10 mouse cellular contexts compared by ENCODE assay signal in the genomic region with DNA sequence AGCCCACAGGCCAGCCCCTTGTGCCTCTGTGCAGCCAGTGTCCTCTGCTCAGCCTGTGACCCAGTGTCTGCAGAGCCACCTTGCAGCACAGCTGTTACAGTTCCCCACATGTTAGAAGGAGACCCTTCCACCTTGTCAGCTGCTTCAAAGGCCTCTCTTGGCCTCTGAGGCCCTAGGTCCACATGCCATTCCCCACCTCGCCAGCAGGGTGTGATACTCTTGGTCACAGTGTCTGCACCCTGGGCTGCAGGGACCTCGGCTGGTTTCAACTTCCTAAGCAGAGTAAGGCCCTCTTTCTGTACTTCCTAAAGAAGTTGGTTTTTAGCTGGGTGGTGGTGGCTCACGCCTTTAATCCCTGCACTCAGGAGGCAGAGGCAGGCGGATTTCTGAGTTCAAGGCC. TPM values are rescaled to one million over a fixed set of nuclear protein-coding genes. Genes with fewer than 3 reads are reported as not detected.
DNase-seq lines count a peak whose midpoint lies in the region; ATAC-seq lines count a peak whose summit lies in the region.
"Had no signal": no experiment of that assay in that cellular context is flagged by ENCODE, and none has a peak within 500 bp of the region (broad histone marks: within the 10 kb centered on the region; RNA-seq: fewer than 3 reads in every experiment).

No protein-coding gene starts in this region.

- H3K9me3 ChIP-seq in kidney, embryonic 16.5 days (ENCODE audit: low read length), result no peaks in the 10 kb centered on the region
- H3K9me3 ChIP-seq in midbrain, embryonic 14.5 days (ENCODE audit: control insufficient read depth, low read length), result no peaks in the 10 kb centered on the region
- H3K9me3 ChIP-seq: embryonic facial prominence, embryonic 15.5 days had no signal

- DNase-seq in kidney, adult 9 months, result peak; percentile 54
- DNase-seq in NIH3T3 (ENCODE audit: low read depth), result peak; percentile 21
- peak; percentile 43 to 68 for DNase-seq in lung, postnatal 4 days
- DNase-seq in thymus, postnatal 10 days (ENCODE audit: low spot score in 2 of 2), result peak; percentile 49 to 72
- no peak for DNase-seq in urinary bladder, adult 2 months (ENCODE audit: low spot score)
- DNase-seq in midbrain, embryonic 14.5 days, result no peak

- peaks cover 6% of the 10 kb centered on the region; the same call in 1 of the 2 replicates for H3K4me1 ChIP-seq in kidney, embryonic 16.5 days (ENCODE audit: insufficient read depth, low read length)
- H3K4me1 ChIP-seq in midbrain, embryonic 14.5 days (ENCODE audit: control insufficient read depth, insufficient read depth, low read length), result peaks cover 6% of the 10 kb centered on the region; the same call in 1 of the 2 replicates

- no peak for ATAC-seq in kidney, embryonic 16.5 days (ENCODE audit: low FRiP score, low TSS enrichment)
- ATAC-seq in erythroblast, adult 5-6 weeks (replicated peaks; ENCODE audit: low FRiP score, poor library complexity, severe bottlenecking), result peak; percentile 74
- no peak for ATAC-seq in midbrain, embryonic 14.5 days (ENCODE audit: low FRiP score, low TSS enrichment)

- no peaks in the 10 kb centered on the region for H3K27me3 ChIP-seq in kidney, embryonic 16.5 days (ENCODE audit: insufficient read depth, low read length)
- H3K27me3 ChIP-seq in midbrain, embryonic 14.5 days (ENCODE audit: control insufficient read depth, insufficient read depth, low read length), result no peaks in the 10 kb centered on the region
- H3K27me3 ChIP-seq: embryonic facial prominence, embryonic 15.5 days had no signal

- no peaks in the 10 kb centered on the region for H3K36me3 ChIP-seq in kidney, embryonic 16.5 days (ENCODE audit: insufficient read depth, low read length)
- H3K36me3 ChIP-seq in midbrain, embryonic 14.5 days (ENCODE audit: control insufficient read depth, insufficient read depth, low read length), result 0 out of 2 replicates have a peak, but pooled peaks cover 3% of the 10 kb centered on the region
- H3K36me3 ChIP-seq: embryonic facial prominence, embryonic 15.5 days had no signal

- no peak overlapping the region for H3K27ac ChIP-seq in kidney, embryonic 16.5 days (ENCODE audit: low read length)
- H3K27ac ChIP-seq in midbrain, embryonic 14.5 days (replicated peaks; ENCODE audit: low read depth, low read length), result no peak overlapping the region
- H3K27ac ChIP-seq: embryonic facial prominence, embryonic 15.5 days had no signal

- no peak overlapping the region for H3K4me2 ChIP-seq in kidney, embryonic 16.5 days (replicated peaks; ENCODE audit: low read depth, low read length)
- no peak overlapping the region for H3K4me2 ChIP-seq in midbrain, embryonic 14.5 days (ENCODE audit: low read length)
- H3K4me2 ChIP-seq: embryonic facial prominence, embryonic 15.5 days had no signal

- no peak overlapping the region for H3K9ac ChIP-seq in kidney, embryonic 16.5 days (replicated peaks; ENCODE audit: low read length)
- no peak overlapping the region for H3K9ac ChIP-seq in midbrain, embryonic 14.5 days (replicated peaks; ENCODE audit: low read length)
- H3K9ac ChIP-seq: embryonic facial prominence, embryonic 15.5 days had no signal

- WGBS in kidney, embryonic 16.5 days, result 63% methylated on average over 4 of the region's 4 CpGs
- WGBS in midbrain, embryonic 14.5 days, result 59% methylated on average over 4 of the region's 4 CpGs

- no peak overlapping the region for H3K4me3 ChIP-seq in kidney, embryonic 16.5 days (ENCODE audit: low read length)
- H3K4me3 ChIP-seq in midbrain, embryonic 14.5 days (replicated peaks; ENCODE audit: low read depth, low read length), result no peak overlapping the region
- H3K4me3 ChIP-seq: embryonic facial prominence, embryonic 15.5 days had no signal

RNA-seq across cellular contexts. Expression of gene Kdm4b, which starts 13.0 kb away (rescaled TPM):
- 37.7 and 39.1 TPM in 2 replicates for polyA plus RNA-seq in kidney, embryonic 16.5 days (2015; fragmentation: Nextera tagmentation; extraction: Ambion mirVana)
- 1.7 and 5.0 TPM in 2 replicates for total RNA-seq in erythroblast, adult 5-6 weeks (2015; ENCODE audit: low replicate concordance)
- 2.9 and 3.5 TPM in 2 replicates for total RNA-seq in erythroblast, adult 5-6 weeks (2017; ENCODE audit: low replicate concordance)
- 23.7 and 31.1 TPM in 2 replicates for polyA plus RNA-seq in urinary bladder, adult 2 months (2012; rRNA removed)
- polyA plus RNA-seq in midbrain, embryonic 14.5 days (2014; fragmentation: Nextera tagmentation; extraction: Ambion mirVana), result 72.4 and 78.9 TPM in 2 replicates

RNA-seq across cellular contexts. Expression of gene Uhrf1, which starts 35.8 kb away (rescaled TPM):
- polyA plus RNA-seq in kidney, embryonic 16.5 days (2015; fragmentation: Nextera tagmentation; extraction: Ambion mirVana), result 170 and 179 TPM in 2 replicates
- 34.4 and 53.7 TPM in 2 replicates for total RNA-seq in erythroblast, adult 5-6 weeks (2015; ENCODE audit: low replicate concordance)
- 66.2 and 103 TPM in 2 replicates for total RNA-seq in erythroblast, adult 5-6 weeks (2017; ENCODE audit: low replicate concordance)
- 4.6 and 5.3 TPM in 2 replicates for polyA plus RNA-seq in urinary bladder, adult 2 months (2012; rRNA removed)
- 11.3 and 21.5 TPM in 2 replicates for polyA plus RNA-seq in midbrain, embryonic 14.5 days (2014; fragmentation: Nextera tagmentation; extraction: Ambion mirVana)

RNA-seq across cellular contexts. Expression of gene Arrdc5, which starts 38.8 kb away (rescaled TPM):
- not detected in 2 replicates for polyA plus RNA-seq in kidney, embryonic 16.5 days (2015; fragmentation: Nextera tagmentation; extraction: Ambion mirVana)
- not detected in 2 replicates for total RNA-seq in erythroblast, adult 5-6 weeks (2015; ENCODE audit: low replicate concordance)
- not detected in 2 replicates for total RNA-seq in erythroblast, adult 5-6 weeks (2017; ENCODE audit: low replicate concordance)
- polyA plus RNA-seq in urinary bladder, adult 2 months (2012; rRNA removed), result not detected in 2 replicates
- polyA plus RNA-seq in midbrain, embryonic 14.5 days (2014; fragmentation: Nextera tagmentation; extraction: Ambion mirVana), result not detected in 2 replicates
- polyA plus RNA-seq: embryonic facial prominence, embryonic 15.5 days; lung, embryonic 16.5 days had no signal

RNA-seq across cellular contexts. Expression of gene Plin3, which starts 46.2 kb away (rescaled TPM):
- 87.5 and 106 TPM in 2 replicates for polyA plus RNA-seq in kidney, embryonic 16.5 days (2015; fragmentation: Nextera tagmentation; extraction: Ambion mirVana)
- 3.1 and 4.0 TPM in 2 replicates for total RNA-seq in erythroblast, adult 5-6 weeks (2015; ENCODE audit: low replicate concordance)
- total RNA-seq in erythroblast, adult 5-6 weeks (2017; ENCODE audit: low replicate concordance), result 5.4 and 5.9 TPM in 2 replicates
- 34.6 and 43.6 TPM in 2 replicates for polyA plus RNA-seq in urinary bladder, adult 2 months (2012; rRNA removed)
- polyA plus RNA-seq in midbrain, embryonic 14.5 days (2014; fragmentation: Nextera tagmentation; extraction: Ambion mirVana), result 6.4 and 11.6 TPM in 2 replicates

Comparison
In these comparisons a context has a peak if more than half of its experiments do, and no peak if none do; other contexts are left out.
1. DNase-seq: peak in kidney, adult 9 months (single experiment), NIH3T3 (single experiment), lung, postnatal 4 days (2 of 2) and thymus, postnatal 10 days (2 of 2); none in urinary bladder, adult 2 months (single experiment) and midbrain, embryonic 14.5 days (single experiment).